Mouse (Mus musculus): ENCODE data around the gene Ncoa5.

GRCm38 (mm10) chr2:165074081-165074884 is 39.6 kb upstream of the Ncoa5 start:
- TF ChIP-seq CTCF (IDR thresholded peaks at IDR 0.05; ENCODE audit: insufficient read depth, low read depth, low read length) (no peak), POLR2A (IDR thresholded peaks at IDR 0.05; ENCODE audit: insufficient read depth, low read depth, low read length) (no peak)

All from olfactory bulb, adult 2 months (tissue).